Mouse (Mus musculus) urinary bladder, postnatal 10 days (tissue): ENCODE results near the gene Tubd1.

Experiments used
- DNase-seq: peaks from one replicate; pipeline ENCODE4 v3.0.0; 2022; ENCODE audit warnings: low spot score

The Tubd1 gene

DNA sequence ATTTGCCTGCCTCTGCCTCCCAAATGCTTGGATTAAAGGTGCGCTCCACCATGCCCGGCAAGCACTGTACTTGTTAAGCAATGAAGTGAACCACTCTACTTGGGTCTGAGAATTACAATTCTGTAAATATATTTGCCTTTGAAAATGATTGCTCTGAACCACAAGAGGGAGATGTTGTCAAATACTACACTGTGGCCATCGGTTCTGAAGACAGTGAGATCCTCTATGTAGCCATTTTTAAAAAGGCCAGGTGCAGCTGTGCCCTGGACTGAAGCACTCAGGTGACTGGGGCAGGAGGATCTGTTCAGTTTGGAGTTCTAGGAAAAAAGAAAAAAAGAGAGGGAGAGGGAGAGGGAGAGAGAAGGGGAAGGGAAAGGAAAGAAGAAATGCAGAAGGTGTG, 23.6 kb downstream of the Tubd1 start:
- DNase-seq = no peak

DNA sequence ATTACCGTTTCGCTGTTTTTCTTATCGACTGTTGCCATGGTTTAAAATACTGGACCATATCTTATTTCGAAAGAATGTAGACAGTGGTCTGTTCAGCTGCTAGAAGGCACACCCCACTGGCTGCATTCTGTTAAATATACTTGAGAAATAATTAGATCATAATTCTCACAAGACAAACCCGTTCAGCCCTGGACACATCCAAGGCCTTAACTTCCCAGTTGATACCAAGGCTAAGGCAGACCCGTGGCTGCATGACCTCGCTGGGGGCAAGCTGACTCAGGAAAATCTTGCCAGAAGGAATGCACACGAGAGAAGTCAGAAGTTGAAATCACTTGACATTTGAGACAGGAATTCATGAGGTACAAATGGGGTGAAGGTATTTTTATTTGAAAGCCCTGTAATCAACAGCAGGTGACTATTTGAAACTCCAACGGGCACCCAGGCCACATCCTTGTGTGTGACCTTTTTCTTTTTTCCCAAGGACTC, 25.5 kb downstream of the Tubd1 start:
- no peak for DNase-seq

DNA sequence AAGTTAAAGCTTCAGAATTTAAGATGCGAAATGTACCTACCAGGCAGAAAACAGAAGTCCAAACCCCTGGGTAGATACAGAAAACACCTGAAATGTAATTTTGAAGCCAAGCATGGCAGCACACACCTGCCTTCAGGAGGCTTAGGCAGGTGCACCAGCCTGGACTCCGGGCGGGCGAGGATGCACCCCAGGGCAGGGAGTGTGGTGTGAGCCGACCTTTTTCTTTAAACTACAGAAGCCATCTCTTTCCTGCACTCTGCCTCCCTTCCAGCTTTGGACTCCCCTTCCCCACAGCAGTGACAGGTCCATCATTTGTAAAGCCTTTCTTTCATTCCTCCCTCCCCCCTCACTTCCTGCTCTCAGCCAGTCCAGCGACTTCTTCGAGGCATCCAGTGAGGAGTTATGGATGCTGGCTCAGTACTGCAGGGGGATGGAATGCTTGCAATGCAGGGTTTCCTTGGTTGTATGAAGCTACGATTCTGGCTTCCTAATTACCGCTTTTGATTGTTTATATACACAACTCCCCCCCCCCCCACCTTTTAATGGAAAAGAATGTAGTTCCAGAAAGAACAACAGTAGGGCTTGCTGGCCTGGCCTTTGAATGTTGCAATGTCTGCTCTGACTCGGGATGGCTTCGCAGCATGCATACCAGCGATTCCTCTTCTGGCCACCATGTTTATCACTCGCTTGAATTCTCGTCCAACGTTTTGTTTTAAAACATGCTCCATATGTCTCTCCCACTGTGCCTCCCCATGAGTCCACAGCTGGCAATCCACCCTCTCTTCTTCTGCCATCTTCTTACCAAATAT, 26.5 kb downstream of the Tubd1 start:
- DNase-seq = no peak

DNA sequence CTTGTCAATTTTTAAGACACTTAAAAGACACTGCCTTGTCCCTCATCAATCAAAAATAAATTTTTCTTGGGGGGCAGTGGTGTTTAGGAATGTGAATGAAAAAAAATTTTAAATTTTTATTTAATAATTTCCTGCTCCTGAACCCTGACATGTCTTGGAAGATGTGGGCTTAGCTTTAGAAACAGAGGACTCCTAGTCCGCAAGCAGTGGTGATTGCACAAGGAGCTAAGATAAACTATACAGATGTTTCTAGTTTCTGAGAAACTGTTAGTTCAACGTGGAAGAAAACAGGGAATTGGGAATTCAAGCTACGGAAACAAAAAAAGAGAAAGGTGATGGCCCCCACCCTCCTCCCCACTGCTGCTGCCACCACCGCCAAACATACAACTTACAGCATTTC, 27.1 kb downstream of the Tubd1 start:
- DNase-seq = no peak

DNA sequence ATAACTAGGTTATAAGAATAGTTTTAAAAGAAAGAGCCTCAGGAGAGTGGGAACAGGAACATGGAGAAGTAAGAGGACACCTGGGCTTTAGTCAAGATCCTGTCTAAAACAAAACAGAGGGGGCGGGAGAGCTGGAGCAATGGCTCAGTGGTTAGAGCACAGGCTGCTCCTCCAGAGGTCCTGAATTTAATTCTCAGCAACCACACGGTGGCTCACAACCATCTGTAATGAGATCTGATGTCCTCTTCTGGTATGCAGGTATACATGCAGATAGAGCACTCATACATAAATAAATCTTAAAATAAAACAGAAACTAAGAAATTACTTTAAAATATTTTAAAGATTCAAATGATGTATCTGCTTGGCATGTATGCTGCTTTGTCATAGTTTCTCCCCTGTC, 27.8 kb downstream of the Tubd1 start:
- DNase-seq = no peak

- no peak for DNase-seq
Measured at GRCm38 (mm10) chr11:86573646-86574231, 28.9 kb downstream of the Tubd1 start.

DNA sequence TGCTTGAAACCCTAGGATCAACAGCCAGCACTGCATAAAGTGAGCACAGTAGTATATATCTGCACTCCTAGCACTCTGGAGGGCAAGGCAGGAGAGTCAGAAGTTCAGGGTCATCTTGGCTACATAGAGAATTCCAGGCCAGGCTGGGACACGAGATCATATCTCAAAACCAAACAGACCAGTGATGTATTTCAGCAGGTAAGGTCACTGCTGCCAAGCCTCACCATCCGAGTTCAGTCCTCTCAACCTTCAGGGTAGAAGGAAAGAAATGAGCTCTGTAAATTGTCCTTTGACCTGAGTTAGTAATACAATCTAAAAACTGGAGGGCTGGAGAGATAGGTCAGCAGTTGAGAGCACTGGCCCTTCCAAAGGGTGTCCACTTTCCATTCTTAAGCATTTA, 29.6 kb downstream of the Tubd1 start:
- DNase-seq = no peak

DNA sequence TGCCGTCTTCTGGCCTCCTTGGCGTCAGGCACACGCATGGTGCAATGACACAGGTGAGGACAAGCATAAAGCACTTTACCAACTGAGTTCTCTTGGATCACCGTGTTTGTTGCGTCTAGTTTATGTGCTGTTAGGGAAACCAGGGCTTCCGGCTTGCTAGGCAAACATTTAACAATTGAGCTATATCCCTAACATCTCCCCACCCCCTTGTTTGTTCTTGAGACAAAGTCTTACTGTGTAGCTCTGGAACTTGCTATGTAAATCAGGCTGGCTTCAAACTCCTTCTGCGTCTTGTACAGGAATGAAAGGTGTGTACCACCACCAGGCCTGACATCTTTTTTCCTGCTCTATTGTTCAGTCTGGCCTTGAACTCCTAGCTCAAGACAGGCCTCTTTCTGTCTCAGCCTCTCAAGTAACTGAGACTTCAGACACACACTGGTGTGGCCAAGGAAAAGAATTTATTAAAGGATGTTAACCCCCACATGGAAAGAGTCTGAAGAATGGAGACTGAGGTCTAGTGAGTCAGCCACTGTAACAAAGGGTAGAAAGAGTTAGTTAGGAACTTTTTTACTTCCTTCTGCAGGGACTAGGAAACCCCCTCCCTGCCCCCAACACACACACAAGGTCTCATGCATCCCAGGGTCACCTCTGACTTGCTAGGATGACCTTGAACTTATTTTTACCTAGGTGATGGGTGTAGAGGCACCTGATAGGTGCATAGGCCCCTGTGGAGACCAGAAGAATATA, 31.0 kb downstream of the Tubd1 start:
- no peak for DNase-seq

DNA sequence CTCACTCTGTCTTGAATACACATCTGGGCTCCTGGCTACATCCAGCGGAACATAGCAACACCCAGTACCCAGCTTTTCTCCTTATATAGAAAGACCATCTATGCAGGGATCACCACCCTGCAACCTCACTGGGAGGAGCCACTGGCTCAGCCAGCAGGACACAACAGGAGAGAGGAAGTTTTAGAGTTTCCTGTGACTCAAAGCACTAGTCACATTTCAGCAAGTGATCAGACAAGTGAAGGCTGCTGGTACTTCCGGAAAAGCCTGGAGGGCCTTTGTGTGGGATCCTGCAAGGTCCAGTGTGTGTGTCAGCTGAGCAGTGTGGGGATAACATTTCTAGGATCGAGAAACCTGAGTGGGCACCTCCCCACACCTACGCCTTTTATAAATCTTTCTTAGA, 32.4 kb downstream of the Tubd1 start:
- DNase-seq = no peak

GRCm38 (mm10) chr11:86578106-86578808, 33.5 kb downstream of the Tubd1 start:
- no peak for DNase-seq

DNA sequence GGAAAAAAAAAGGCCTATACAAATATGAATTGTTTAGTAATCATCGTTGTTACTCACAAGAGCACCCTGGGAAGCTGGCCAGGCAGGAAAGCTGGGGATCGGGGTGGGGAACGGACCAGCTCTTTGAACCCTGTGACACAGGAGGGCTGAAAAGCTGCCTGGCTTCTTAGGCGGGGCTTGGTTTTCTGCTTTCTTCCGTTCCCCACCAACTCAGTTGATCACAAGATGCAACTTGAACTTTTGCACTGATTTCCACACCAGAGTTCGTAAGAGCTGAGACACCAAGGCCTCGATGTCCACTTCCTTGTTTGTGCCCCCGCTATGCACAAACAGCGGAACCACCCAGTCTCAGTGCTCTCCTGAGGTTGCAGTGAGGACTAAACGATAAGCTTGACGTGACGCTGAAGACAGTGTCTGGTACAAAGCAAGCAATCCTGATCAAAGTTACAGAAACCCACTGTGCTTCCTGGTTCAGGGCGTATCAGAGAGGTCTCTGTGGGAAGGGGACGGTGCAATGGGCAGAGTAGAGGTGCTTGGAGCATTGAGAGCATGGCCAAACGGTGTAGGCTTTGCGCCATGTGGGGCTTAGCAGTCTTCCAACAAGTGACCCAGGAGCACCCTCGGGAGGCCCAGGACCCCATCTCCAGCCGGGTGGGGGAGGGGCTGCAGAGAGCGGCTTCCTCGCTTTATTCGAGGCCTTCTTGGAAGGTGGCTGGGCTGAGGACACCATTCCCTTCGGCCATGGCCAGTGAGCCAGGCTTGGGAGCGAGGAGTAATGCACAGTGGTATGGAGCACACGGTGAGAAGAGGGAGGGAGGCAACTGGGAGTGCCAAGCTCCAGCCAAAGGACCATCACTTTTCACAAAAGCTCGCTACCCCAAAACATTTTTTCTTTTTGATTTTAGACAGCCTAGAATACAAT, 34.3 kb downstream of the Tubd1 start:
- no peak for DNase-seq

DNA sequence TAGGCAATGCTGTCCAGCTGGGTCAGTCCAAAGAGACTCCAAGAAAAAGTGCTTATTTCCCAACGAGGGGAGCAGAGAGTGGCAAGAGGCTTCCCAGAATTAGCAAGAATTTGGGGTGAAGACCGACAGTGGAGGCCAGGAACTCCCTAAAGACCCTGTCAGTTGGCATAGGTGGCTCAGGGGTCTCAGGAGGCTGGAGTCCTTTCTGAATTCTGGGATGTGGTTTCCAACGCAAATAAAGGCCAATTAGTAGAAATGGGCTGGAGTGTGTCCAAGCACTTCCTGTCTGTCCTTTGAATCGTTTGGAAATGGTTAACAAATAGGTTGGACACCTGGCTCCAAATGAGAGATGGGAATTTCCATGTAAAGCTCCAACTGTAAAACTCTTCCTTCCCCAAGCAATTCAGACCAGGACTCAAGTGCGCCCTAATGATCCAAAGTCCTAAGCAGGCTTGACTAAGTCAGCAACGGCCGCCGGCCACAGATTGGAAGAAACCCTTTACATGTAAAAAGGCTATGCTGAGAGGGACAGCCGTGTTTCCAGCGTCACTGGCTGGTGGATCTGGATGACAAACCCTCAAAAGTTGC, 35.0 kb downstream of the Tubd1 start:
- DNase-seq = no peak

GRCm38 (mm10) chr11:86580319-86581113, 35.7 kb downstream of the Tubd1 start:
- no peak for DNase-seq

DNA sequence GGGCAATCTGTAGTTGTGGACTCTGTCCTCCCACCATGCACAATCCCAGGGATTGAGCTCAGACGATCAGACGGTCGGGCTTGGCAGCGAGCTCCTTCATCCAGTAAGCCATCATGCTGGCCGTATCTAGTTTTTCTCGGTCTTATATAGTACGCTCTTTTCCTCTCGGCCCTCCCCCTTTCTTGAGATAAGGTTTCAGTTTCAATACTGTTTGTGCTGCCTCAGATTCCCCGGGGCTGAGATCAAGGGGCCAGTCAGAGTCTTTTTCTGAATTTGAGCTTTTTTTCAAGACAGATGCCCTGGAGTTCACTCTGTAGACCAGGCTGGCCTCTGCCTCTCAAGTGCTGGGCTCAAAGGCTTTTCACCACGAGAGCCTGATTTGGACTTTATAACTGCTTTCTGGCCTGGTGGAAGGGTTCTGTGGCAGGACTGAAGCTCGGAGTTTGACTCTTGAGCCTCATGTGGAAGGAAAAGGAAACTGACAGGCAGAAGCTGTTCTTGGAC, 36.5 kb downstream of the Tubd1 start:
- no peak for DNase-seq

DNA sequence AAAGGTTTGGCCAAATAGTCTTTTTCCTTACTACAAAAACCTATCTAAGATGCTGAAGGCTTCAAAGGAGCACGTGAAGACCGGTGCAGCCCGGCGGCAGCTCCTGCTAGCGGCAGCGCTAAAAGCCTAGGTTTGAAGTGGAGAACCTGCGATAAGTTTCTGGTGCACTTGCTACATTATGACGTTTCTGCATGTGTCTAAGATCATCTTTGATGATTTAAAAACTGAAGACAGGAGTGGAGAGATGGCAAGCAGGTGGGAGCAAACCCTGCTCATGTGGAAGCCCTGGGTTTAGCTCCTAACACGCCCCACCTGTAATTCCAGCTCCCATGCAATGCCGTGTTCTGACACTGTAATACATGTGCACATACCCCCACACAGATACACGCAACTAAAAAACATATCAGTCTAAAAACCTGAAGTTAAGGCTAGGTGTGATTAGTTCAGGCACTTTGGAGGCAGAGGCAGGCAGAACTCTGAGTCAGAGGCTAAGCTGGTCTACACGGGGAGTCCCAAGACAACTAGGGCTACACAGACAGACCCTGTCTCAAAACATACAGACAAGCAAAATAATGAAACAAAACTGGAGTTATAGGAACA, 37.3 kb downstream of the Tubd1 start:
- no peak for DNase-seq

GRCm38 (mm10) chr11:86582543-86583260, 37.9 kb downstream of the Tubd1 start:
- DNase-seq = no peak

DNA sequence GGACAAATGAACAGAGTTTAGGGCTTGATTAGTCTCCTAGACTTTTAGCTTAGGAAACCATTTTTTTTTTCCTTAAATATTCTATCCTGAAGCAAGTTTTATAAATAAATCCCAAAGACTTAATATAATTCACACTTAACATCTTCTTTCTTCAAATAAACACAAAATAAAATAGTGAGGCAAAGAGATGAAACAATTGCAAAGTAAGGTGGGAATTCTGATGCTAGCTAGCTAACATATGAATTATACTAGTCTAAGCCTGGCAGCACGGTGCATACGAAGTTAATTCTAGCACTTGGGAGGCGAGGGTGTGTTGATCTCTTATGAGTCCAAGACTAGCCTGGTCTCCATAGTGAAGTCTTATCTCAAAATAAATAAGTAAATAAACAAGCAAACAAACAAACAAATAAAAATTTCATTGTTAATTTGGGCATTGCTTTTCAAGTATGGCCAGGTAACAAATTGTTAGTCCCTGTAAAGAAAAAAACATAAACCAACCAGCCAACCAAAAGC, 38.6 kb downstream of the Tubd1 start:
- no peak for DNase-seq
